Mouse (Mus musculus) cerebellum, adult 2 months (tissue): ENCODE results near the gene Il9r.

Experiments used
- CTCF ChIP-seq: fragments of 200-500 bp; IDR thresholded peaks from 2 replicates; pipeline ENCODE4 v1.5.1; 2011; ENCODE audit warnings: low read depth, mild to moderate bottlenecking, control low read depth, low read length, moderate library complexity, borderline replicate concordance; ENCODE audit not compliant: insufficient read depth
- POLR2A ChIP-seq: fragments of 200-500 bp; IDR thresholded peaks from 2 replicates; pipeline ENCODE4 v1.6.1; 2011; ENCODE audit warnings: low read length, control low read depth, borderline replicate concordance; ENCODE audit not compliant: insufficient read depth

GRCm38 (mm10) chr11:32215372-32216162 is 15.5 kb upstream of the Il9r start:
- no peak for TF ChIP-seq CTCF
- TF ChIP-seq POLR2A: no peak
